ENCODE assay signal across 15 mouse cellular contexts in genomic region chr7:112304382-112304781, GRCm38 (mm10).
DNase-seq lines count a peak whose midpoint lies in the region; ATAC-seq and TF ChIP-seq lines count a peak whose summit lies in the region.
"Had no signal": no experiment of that assay in that cellular context is flagged by ENCODE, and none has a peak within 500 bp of the region (broad histone marks: within the 10 kb centered on the region; RNA-seq: fewer than 3 reads in every experiment).

No protein-coding gene starts in this region.

- H3K27ac ChIP-seq in embryonic facial prominence, embryonic 12.5 days, result no peak overlapping the region
- H3K27ac ChIP-seq in embryonic facial prominence, embryonic 10.5 days (replicated peaks), result no peak overlapping the region
- H3K27ac ChIP-seq in hindbrain, postnatal 0 days, result no peak overlapping the region
- H3K27ac ChIP-seq in hindbrain, embryonic 12.5 days, result no peak overlapping the region
- H3K27ac ChIP-seq in intestine, embryonic 15.5 days, result no peak overlapping the region
- H3K27ac ChIP-seq: forebrain, embryonic 13.5 days; limb, embryonic 15.5 days had no signal

- DNase-seq in embryonic facial prominence, embryonic 10.5 days (ENCODE audit: low spot score), result no peak
- no peak for DNase-seq in hindbrain, postnatal 0 days (ENCODE audit: low spot score)
- DNase-seq in MN1 (ENCODE audit: low spot score), result peak; percentile 85
- DNase-seq in fibroblast of lung, adult 2 months (ENCODE audit: low read depth), result peak; percentile 44
- no peak for DNase-seq in lung, postnatal 25 days (ENCODE audit: low spot score)
- DNase-seq: adrenal gland, postnatal 25 days; kidney, postnatal 36 days; thymus, adult 2 months had no signal

- H3K4me1 ChIP-seq in embryonic facial prominence, embryonic 12.5 days, result no peaks in the 10 kb centered on the region
- peaks cover 6% of the 10 kb centered on the region; the same call in 1 of the 2 replicates for H3K4me1 ChIP-seq in embryonic facial prominence, embryonic 10.5 days
- no peaks in the 10 kb centered on the region; the same call in 1 of the 2 replicates for H3K4me1 ChIP-seq in hindbrain, postnatal 0 days (ENCODE audit: insufficient read depth, low read length)
- 0 out of 2 replicates have a peak, but pooled peaks cover 2% of the 10 kb centered on the region for H3K4me1 ChIP-seq in hindbrain, embryonic 12.5 days
- H3K4me1 ChIP-seq in intestine, embryonic 15.5 days (replicated peaks), result peaks cover 2% of the 10 kb centered on the region; the same call in 1 of the 2 replicates

- TF ChIP-seq CTCF in hindbrain, postnatal 0 days (IDR thresholded peaks at IDR 0.05; ENCODE audit: low read depth), result no peak

- WGBS in embryonic facial prominence, embryonic 12.5 days, result 78% methylated on average over 8 of the region's 8 CpGs
- WGBS in embryonic facial prominence, embryonic 10.5 days, result 88% methylated on average over 8 of the region's 8 CpGs
- 61% methylated on average over 8 of the region's 8 CpGs for WGBS in hindbrain, postnatal 0 days
- 84% methylated on average over 8 of the region's 8 CpGs for WGBS in hindbrain, embryonic 12.5 days
- WGBS in intestine, embryonic 15.5 days, result 80% methylated on average over 8 of the region's 8 CpGs

- no peaks in the 10 kb centered on the region for H3K36me3 ChIP-seq in embryonic facial prominence, embryonic 12.5 days
- H3K36me3 ChIP-seq in embryonic facial prominence, embryonic 10.5 days (replicated peaks), result no peaks in the 10 kb centered on the region
- H3K36me3 ChIP-seq in hindbrain, postnatal 0 days (ENCODE audit: insufficient read depth, low read length), result no peaks in the 10 kb centered on the region
- no peaks in the 10 kb centered on the region for H3K36me3 ChIP-seq in hindbrain, embryonic 12.5 days
- H3K36me3 ChIP-seq in intestine, embryonic 15.5 days, result no peaks in the 10 kb centered on the region
- H3K36me3 ChIP-seq: limb, embryonic 15.5 days had no signal

- H3K4me2 ChIP-seq in embryonic facial prominence, embryonic 12.5 days (replicated peaks), result no peak overlapping the region
- H3K4me2 ChIP-seq in hindbrain, postnatal 0 days (ENCODE audit: low read depth, low read length), result no peak overlapping the region
- H3K4me2 ChIP-seq in hindbrain, embryonic 12.5 days (replicated peaks), result no peak overlapping the region
- no peak overlapping the region for H3K4me2 ChIP-seq in intestine, embryonic 15.5 days (replicated peaks)
- H3K4me2 ChIP-seq: forebrain, embryonic 13.5 days; limb, embryonic 15.5 days had no signal

- H3K4me3 ChIP-seq in embryonic facial prominence, embryonic 12.5 days, result no peak overlapping the region
- no peak overlapping the region for H3K4me3 ChIP-seq in embryonic facial prominence, embryonic 10.5 days
- no peak overlapping the region for H3K4me3 ChIP-seq in hindbrain, postnatal 0 days (ENCODE audit: low read length)
- H3K4me3 ChIP-seq in hindbrain, embryonic 12.5 days, result no peak overlapping the region
- no peak overlapping the region for H3K4me3 ChIP-seq in intestine, embryonic 15.5 days (replicated peaks)
- H3K4me3 ChIP-seq: forebrain, embryonic 13.5 days; limb, embryonic 15.5 days had no signal

- peak; percentile 75; the same call in 1 of the 2 replicates for ATAC-seq in embryonic facial prominence, embryonic 12.5 days (ENCODE audit: insufficient number of reproducible peaks, insufficient read depth, low FRiP score, low TSS enrichment)
- ATAC-seq in hindbrain, postnatal 0 days, result peak; percentile 51; the same call in 1 of the 2 replicates
- ATAC-seq in hindbrain, embryonic 12.5 days (ENCODE audit: low FRiP score), result no peak
- ATAC-seq in intestine, embryonic 15.5 days, result no peak
- ATAC-seq: forebrain, embryonic 13.5 days; intestine, postnatal 0 days; midbrain, embryonic 16.5 days had no signal

- H3K9me3 ChIP-seq in embryonic facial prominence, embryonic 12.5 days, result no peaks in the 10 kb centered on the region
- no peaks in the 10 kb centered on the region for H3K9me3 ChIP-seq in embryonic facial prominence, embryonic 10.5 days
- H3K9me3 ChIP-seq in hindbrain, postnatal 0 days (ENCODE audit: low read length), result no peaks in the 10 kb centered on the region
- H3K9me3 ChIP-seq in hindbrain, embryonic 12.5 days (replicated peaks), result no peaks in the 10 kb centered on the region
- no peaks in the 10 kb centered on the region for H3K9me3 ChIP-seq in intestine, embryonic 15.5 days
- H3K9me3 ChIP-seq: forebrain, embryonic 13.5 days; limb, embryonic 15.5 days had no signal

- no peaks in the 10 kb centered on the region for H3K27me3 ChIP-seq in embryonic facial prominence, embryonic 12.5 days
- H3K27me3 ChIP-seq in embryonic facial prominence, embryonic 10.5 days (replicated peaks; ENCODE audit: low read depth, poor library complexity, severe bottlenecking), result no peaks in the 10 kb centered on the region
- no peaks in the 10 kb centered on the region for H3K27me3 ChIP-seq in hindbrain, postnatal 0 days (ENCODE audit: insufficient read depth, low read length)
- H3K27me3 ChIP-seq in hindbrain, embryonic 12.5 days, result no peaks in the 10 kb centered on the region
- no peaks in the 10 kb centered on the region for H3K27me3 ChIP-seq in intestine, embryonic 15.5 days (replicated peaks)
- H3K27me3 ChIP-seq: forebrain, embryonic 13.5 days; limb, embryonic 15.5 days had no signal

- H3K9ac ChIP-seq in embryonic facial prominence, embryonic 12.5 days, result no peak overlapping the region
- no peak overlapping the region for H3K9ac ChIP-seq in hindbrain, postnatal 0 days (replicated peaks; ENCODE audit: low read length)
- H3K9ac ChIP-seq in hindbrain, embryonic 12.5 days, result no peak overlapping the region
- H3K9ac ChIP-seq in intestine, embryonic 15.5 days, result no peak overlapping the region
- H3K9ac ChIP-seq: forebrain, embryonic 13.5 days; limb, embryonic 15.5 days had no signal

Comparison
In these comparisons a context has a peak if more than half of its experiments do, and no peak if none do; other contexts are left out.
1. ATAC-seq: peak in embryonic facial prominence, embryonic 12.5 days (single experiment) and hindbrain, postnatal 0 days (single experiment); none in hindbrain, embryonic 12.5 days (single experiment) and intestine, embryonic 15.5 days (single experiment).
2. DNase-seq: peak in MN1 (single experiment) and fibroblast of lung, adult 2 months (single experiment); none in embryonic facial prominence, embryonic 10.5 days (single experiment), hindbrain, postnatal 0 days (single experiment) and lung, postnatal 25 days (single experiment).